Mouse (Mus musculus) cerebellum, adult 11 months (tissue): Measurements from ENCODE around the gene Wdr1.
"Not testable (repeated sequence)": the region's sequence is repeated elsewhere in the genome, so short reads cannot be mapped to it uniquely, and the experiment has no call there.

Experiments used
- DNase-seq: peaks from one replicate; pipeline ENCODE4 v3.0.0; 2022

Gene Wdr1

GRCm38 (mm10) chr5:38563121-38563520, at the start of gene Wdr1:
Wdr1 (minus strand) TSS chr5:38563221.
- DNase-seq = no peak

- DNase-seq = no peak
Measured at GRCm38 (mm10) chr5:38611118-38611517, 48.1 kb upstream of the Wdr1 start.

- DNase-seq = not testable (repeated sequence)
Measured at GRCm38 (mm10) chr5:38608219-38608618, 45.2 kb upstream of the Wdr1 start.

GRCm38 (mm10) chr5:38598647-38599304, 35.8 kb upstream of the Wdr1 start:
- DNase-seq = peak; percentile 8

- no peak for DNase-seq
Measured at GRCm38 (mm10) chr5:38588924-38589323, 25.9 kb upstream of the Wdr1 start.

DNA sequence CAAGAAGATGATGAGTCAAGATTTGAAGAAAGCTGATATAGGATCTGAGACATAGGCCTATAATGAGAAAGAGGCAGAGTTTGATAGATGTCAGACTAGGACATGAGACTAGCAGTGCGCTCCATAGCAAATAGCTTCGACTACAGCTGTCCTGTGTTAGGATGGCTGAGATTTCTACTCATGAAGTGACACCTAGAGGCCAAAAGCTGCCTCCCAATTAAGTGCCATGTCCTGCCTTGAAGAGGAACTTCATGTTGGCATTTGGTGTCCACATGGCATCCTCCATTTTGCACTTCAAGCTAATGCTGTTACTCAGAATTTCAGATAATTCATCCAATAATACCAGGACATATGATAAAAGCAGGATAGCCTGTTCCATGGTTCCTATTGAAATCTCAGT, 22.4 kb upstream of the Wdr1 start:
- no peak for DNase-seq

DNA sequence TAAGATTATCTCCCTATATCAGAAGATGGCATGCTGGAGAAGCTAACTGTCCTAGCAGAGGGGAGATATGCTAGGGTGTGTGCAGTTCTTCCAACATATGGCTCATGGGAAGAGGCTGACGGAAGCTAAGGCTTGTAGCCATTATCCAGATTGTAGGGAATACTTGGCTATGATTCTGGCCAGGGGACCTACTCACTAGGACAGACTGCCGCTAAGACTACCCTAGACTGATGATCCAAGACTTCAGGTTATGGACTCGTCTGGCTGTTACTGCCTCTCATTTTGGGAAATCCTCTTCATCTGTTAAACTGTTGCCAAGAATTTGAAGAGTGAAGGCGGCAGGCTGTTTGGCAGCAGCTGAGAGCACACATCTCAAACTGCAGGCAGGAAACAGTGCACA, 20.0 kb upstream of the Wdr1 start:
- no peak for DNase-seq

DNA sequence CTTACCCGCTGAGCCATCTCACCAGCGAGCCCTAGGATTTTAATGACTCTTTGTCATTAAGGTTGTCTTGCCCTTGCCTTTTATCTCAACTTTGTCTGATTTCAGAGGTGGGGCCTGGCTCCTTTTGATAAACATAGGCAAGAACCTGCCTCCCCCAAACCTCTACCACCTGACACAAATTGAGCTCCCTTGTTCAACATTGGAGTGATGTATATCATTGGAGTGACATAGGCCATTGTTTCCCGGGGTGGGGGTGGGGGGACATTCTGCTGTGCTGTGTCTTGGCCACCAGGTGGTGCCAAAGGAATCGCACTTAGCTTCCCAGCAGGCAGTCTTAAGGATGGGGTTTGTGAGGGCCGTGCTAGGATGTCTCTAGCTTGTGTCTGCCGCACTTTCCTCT, 17.7 kb upstream of the Wdr1 start:
- peak; percentile 18 for DNase-seq

DNA sequence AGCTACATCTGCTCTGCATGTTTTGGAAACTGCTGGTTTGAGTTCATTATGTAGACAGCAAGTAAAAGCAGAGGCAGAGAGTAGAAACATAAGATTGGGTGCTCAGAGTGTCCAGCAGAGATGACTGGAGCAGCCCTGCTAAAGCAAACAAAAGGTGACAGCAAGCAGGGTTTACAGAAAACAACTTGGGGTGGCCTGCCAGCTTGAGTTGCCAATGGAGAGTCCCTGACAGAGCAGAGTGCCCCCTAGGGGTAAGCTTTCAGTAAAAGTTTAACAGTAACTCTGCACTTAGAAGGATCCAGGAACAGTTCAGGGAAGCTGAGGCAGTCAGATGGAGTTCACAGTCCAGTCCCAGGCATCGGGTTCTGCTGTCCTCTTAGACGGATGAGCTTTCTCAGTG, 7.9 kb upstream of the Wdr1 start:
- DNase-seq = no peak

DNA sequence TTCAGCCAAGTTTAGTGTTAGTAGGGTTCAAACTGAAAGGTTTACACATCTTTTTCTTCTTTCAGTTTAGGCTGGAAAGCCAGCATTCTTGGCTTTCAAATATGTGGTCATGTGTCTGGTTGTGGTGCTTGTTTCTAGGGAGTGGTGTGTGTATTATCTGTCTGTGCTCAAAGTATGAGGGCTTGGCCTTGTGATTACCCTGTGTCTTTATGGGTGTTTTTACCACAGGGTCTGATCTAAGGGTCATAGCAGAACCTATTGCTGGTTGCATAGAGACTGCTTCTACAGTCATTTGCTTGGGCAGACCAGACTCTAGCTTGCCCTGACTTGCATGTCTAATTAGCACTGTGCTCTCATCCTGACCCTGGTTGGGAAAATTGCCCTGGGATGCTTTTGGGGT, 5.6 kb upstream of the Wdr1 start:
- no peak for DNase-seq

DNA sequence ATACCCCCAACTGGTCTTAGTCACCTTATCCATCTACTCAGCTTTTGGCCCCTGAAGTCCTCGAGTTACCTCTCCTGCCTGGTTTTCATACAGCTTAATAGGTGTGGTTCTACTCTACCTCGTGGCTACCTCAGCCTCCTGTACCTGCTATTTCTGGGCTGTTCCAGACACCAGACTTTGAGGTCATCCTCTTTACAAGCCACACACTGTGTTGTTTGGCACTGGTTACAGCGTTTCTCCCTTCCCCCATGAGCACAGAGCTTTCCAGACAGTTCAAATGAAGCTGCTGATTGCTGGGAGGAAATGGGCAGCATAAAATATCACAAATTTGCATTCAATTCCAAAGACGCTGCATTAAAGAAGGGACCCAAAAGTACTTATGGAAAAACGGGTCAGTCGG, 1.8 kb upstream of the Wdr1 start:
- no peak for DNase-seq

DNA sequence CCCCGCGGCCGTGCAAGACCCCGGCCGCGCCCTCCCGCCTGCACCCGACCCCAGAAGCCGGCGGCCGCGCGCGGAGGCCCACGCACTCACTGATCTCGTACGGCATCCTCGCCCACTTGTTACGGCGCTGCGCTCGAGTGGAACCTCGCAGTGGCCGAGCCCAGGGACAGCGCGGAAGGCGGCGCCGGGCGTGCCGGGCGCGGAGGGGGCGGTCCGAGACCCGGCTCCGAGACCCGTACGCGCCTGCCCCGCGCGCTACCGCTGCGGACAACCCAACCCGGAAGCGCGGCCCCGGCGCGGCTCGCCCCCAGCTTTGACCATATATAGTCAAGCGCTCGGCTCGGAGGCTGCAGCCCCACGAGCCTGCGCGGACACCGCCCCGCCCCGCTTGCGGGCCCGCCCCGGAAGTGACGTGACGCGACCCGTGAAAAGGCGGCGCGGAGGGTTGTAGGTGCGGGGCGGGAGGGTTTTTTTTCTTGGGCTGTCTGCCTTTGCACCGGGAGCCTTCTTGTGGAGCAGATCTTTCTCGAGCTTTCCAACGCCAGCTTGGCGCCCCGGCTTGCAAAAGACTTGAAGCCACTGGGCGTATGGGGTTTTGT, 1.5 kb downstream of the Wdr1 start:
- DNase-seq = peak; percentile 97

GRCm38 (mm10) chr5:38560586-38561425, 2.2 kb downstream of the Wdr1 start:
- peak; percentile 52 for DNase-seq

DNA sequence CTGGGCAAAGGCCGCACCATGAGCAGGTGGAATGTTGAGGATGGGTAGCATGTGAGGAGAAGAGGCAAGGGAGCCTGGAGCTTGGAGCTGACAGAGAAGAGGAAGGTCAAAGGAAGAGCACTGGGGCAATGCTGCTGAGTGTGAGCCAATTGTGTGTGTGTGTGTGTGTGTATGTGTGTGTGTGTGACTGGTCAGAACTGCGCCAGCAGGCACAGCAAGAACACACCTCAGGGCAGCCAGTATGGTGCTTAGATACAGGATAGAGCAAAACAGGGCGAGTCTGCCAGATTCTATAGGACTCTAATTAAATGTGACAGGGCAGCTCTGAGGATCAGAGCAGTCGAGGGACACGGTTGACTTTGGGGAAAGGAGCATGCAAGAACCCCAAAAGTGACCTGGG, 4.2 kb downstream of the Wdr1 start:
- no peak for DNase-seq

DNA sequence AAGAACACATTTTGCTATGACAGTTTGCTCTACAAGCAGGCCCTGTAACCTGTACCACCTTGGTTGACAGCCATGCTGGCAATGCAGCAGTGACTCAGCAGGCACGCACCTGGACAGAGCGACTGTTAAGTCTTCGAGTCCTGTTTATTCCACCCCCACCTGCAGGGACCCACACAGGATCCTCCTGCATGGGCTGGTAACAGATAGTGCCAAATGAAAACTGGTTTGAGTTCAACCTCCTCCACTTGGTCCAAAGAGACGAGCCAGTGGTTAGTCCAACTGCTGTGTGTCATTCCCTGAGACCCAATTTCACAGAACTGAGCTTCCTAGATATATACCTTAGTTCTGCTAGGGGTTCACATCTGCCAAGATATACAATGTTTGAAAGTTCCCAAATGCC, 5.2 kb downstream of the Wdr1 start:
- DNase-seq = peak; percentile 34

DNA sequence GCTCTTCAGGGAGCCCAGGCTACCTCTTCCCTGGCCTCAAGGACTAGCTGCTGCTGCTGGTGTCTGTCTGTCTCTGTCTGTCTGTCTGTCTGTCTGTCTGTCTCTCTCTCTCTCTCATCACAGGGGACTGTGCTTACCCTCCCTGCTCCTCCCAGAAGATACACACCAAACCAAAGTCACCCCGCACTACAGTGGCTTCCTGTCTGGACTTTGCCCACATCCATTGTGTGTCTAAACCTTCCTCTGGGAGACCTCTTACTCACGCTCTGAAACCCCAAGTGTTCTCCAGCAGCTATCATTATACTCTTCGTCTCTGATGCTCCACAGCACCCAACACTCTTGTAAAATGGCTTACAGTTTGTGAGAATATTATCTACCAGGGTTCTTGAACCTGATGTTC, 6.6 kb downstream of the Wdr1 start:
- no peak for DNase-seq

DNA sequence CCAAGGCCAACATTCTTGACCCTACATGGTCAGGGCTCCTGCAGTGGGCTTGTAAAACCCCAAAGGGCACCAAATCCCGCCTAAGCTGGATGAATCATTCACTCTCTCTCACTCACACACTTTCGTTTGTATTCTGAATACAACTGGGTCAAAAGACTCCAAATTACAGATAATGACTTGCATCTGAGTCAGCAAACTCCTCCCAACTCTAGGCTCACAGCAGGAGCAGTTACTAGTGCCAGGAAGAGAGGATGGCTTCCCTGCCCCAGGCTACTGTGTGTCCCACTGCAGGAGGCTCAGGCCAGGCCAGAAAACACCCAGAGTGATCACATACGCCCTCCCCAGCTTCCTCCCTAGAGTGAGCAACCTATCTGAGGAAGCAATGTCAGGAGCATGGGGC, 9.1 kb downstream of the Wdr1 start:
- peak; percentile 54 for DNase-seq

GRCm38 (mm10) chr5:38553491-38553890, 9.5 kb downstream of the Wdr1 start:
- no peak for DNase-seq

- no peak for DNase-seq
Measured at GRCm38 (mm10) chr5:38552615-38553014, 10.4 kb downstream of the Wdr1 start.

- DNase-seq = no peak
Measured at GRCm38 (mm10) chr5:38550221-38550768, 12.7 kb downstream of the Wdr1 start.

DNA sequence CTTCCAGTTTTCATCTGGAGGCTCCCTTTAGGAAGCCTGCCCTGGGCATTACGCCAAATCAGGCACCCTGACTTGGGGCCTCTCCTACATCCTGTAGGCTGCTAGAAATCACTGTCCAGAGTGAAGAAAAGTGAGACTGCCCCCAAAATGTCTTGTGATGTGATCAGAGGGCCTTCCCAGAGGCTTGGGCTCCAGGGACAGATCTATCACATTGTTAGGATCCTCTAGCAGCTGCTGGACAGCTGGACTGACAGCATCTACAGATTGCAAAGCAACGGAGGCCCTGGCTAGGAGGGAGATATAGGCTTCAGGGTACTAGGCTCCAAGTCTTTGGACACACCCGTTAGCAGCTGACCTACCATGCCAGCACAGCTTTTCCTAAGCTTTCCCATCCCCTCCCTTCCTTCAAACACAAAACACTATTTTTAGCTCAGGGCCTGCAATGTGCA, 13.5 kb downstream of the Wdr1 start:
- DNase-seq = no peak

DNA sequence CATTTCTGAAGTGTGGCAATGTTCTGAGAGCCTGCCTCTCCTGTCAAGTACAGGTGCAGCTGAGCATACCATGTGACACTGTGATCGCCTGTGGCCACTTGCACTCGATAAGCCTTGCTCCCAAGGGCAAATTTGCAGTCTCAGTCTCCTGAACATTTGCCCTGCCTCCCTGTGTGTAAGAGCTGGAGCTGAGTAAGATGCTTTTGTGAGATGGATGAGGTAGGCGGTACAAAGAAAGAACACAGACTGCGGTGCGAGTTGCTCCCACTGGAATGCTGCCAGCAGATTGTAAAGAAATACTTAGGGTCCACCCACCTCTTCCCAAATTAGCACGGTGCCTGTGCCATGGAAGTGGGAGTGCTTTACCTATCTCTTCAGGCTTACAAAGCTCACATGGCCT, 15.6 kb downstream of the Wdr1 start:
- DNase-seq = no peak
